Mouse (Mus musculus) neutrophil, adult 5-6 weeks (primary cell): ENCODE data around the gene Rgs19. TPM values are rescaled to one million over a fixed set of nuclear protein-coding genes. Genes with fewer than 3 reads are reported as not detected.

Source experiments
- ATAC-seq: fragments of 151-379, 151-347 bp; 2 replicates; pipeline ENCODE4 v1.8.0; 2017; ENCODE audit warnings: mild to moderate bottlenecking, moderate TSS enrichment; ENCODE audit not compliant: insufficient number of reproducible peaks, poor library complexity, low FRiP score, severe bottlenecking; ENCODE audit errors: extremely low read depth
- total RNA-seq: library from RNA; stranded (forward); fragments of 200-1000 nt; gene quantifications from 2 replicates; pipeline ENCODE4 v1.2.3, GENCODE M21; 2017

Rgs19 gene
- 175 and 197 TPM in 2 replicates for total RNA-seq

- ATAC-seq: peak; percentile 85
Observed at GRCm38 (mm10) chr2:181693339-181694280, at the start of gene Rgs19. Rgs19 (minus strand) TSS chr2:181693977.

GRCm38 (mm10) chr2:181730051-181730450, 36.3 kb upstream of the Rgs19 start:
- ATAC-seq: no peak

- no peak for ATAC-seq
Observed at GRCm38 (mm10) chr2:181727659-181728262, 34.0 kb upstream of the Rgs19 start.

- no peak for ATAC-seq
Observed at GRCm38 (mm10) chr2:181722213-181722612, 28.4 kb upstream of the Rgs19 start.

- ATAC-seq: no peak
Observed at GRCm38 (mm10) chr2:181721200-181721599, 27.4 kb upstream of the Rgs19 start.

- ATAC-seq: no peak
Observed at GRCm38 (mm10) chr2:181720061-181720460, 26.3 kb upstream of the Rgs19 start.

- no peak for ATAC-seq
Observed at GRCm38 (mm10) chr2:181716991-181717390, 23.2 kb upstream of the Rgs19 start.

- ATAC-seq: no peak
Observed at GRCm38 (mm10) chr2:181715382-181715781, 21.6 kb upstream of the Rgs19 start.

GRCm38 (mm10) chr2:181714903-181715326, 21.1 kb upstream of the Rgs19 start, which contains the start of gene Oprl1:
Oprl1 (plus strand) TSS chr2:181715016.
- no peak for ATAC-seq

GRCm38 (mm10) chr2:181713749-181714148, 20.0 kb upstream of the Rgs19 start:
- ATAC-seq: no peak

GRCm38 (mm10) chr2:181706668-181707067, 12.9 kb upstream of the Rgs19 start:
- peak; percentile 75; the same call in 1 of the 2 replicates for ATAC-seq

GRCm38 (mm10) chr2:181698241-181698640, 4.5 kb upstream of the Rgs19 start, which contains the start of gene Lkaaear1:
Lkaaear1 (minus strand) TSS chr2:181698442.
- no peak for ATAC-seq

GRCm38 (mm10) chr2:181696801-181697420, 3.1 kb upstream of the Rgs19 start:
- no peak for ATAC-seq

- no peak for ATAC-seq
Observed at GRCm38 (mm10) chr2:181695776-181696175, 2.0 kb upstream of the Rgs19 start.

- ATAC-seq: no peak
Observed at GRCm38 (mm10) chr2:181694581-181694980, 804 bp upstream of the Rgs19 start.

GRCm38 (mm10) chr2:181692304-181692703, 1.5 kb downstream of the Rgs19 start:
- no peak for ATAC-seq

GRCm38 (mm10) chr2:181691571-181691970, 2.2 kb downstream of the Rgs19 start:
- peak; percentile 18; the same call in 1 of the 2 replicates for ATAC-seq

GRCm38 (mm10) chr2:181691083-181691482, 2.7 kb downstream of the Rgs19 start:
- no peak for ATAC-seq

- ATAC-seq: no peak
Observed at GRCm38 (mm10) chr2:181689466-181690160, 4.2 kb downstream of the Rgs19 start.
